Mouse (Mus musculus): ENCODE data around the gene Cct8l1. TPM values are rescaled to one million over a fixed set of nuclear protein-coding genes. Genes with fewer than 3 reads are reported as not detected.

Cct8l1 gene
- under 1 TPM in 1 of 2 experiments, not detected in 1; 0.17 TPM for total RNA-seq (2021)
- long read RNA-seq, experiment 1: 0 reads
- long read RNA-seq, experiment 2: 0 reads

DNA sequence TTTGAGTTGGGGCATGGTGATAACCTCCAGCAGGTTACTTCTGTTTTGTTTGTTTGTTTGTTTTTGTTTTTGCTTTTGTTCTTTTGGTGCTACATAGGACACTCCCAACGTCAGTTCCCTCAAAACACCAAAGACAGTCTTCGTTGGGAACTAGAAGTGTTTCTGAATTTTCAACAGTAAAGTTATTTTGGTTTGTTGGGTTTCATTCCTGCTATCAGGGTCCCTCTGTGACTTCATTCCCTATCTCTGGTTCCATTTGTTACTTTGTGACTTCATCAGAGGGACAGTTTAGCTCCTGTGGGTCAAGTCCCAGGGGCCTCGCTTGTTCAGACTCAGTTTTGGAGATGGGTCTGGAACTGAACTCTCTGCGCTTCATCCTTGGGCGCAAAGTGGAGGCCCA is at the start of gene Cct8l1:
Gene Cct8l1, plus strand, starts transcription at position 301 of the 400 bp plus-strand sequence.
- no peak for DNase-seq

DNA sequence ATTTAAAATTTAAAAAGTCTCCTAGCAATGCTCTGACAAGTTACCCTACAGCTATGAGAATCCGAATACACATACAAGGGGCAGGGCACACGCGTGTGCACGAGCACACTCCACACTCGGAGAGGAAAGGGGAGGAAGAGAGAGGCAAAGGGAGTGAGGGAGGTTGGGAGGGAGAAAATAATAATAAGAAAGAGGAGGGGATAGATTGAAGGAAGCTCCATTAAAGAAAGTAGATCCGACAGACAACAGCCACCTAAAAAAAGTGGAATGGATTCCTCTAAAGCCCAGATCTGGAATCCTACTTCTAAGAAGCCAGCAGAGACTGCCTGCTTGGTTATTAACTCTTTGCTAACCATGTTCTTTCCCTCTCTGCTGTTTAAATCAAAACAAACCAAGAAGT is 43.8 kb upstream of the Cct8l1 start:
- no peak for DNase-seq

DNA sequence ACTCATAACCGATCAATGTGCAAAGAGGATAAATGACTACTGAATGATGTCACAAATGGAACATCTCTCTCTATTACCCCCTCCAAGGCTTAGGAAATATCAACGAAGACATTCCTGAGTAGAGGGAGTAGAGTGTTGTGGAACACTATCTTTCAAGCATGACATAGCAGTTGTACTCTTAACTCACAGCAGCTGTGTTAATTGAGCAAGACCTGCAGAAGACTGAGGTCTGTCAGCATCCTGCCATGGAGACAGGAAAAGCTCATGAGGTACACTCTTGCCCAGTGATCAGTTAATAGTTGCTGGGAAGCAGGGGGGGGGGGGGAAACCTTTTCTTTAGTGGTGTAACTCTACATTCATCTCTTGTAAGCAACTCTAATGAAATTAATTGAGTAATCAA is 40.1 kb upstream of the Cct8l1 start:
- no peak for DNase-seq

DNA sequence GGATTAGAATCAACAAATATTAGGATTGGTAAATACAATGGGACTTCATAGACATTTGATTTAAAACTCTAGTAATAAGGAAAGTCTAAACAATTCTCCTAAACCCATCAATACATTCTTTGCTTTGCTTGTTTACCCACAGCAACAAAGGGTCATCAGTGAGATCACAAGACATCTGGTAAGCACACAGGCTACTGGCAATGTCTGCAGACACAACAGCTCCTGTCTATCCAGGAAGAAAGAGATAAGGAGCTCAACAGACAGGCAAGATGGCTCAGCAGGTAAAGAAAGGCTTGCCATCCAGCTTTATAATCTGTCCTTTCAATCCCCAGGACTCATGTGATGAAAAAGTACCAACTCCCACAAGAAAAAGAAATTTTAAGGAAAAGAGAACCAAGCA is 37.0 kb upstream of the Cct8l1 start:
- no peak for DNase-seq

DNA sequence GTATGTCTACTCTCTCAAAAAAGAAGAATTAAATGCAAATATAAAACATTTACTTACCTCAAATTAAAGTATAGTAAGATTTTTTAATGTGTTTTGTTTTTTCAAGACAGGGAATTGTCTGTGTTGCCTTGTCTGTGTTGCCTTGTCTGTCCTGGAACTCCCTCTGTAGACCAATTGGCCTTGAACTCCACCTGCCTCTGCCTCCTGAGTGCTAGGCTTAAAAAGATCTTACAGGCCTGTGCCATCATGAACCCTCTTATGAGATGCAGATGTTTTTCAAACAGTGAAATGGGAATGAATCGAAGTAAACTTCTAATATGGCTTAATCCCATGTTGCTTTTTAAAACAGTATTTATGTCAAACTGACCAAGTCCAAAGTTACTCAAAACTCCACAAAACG is 19.2 kb upstream of the Cct8l1 start:
- DNase-seq: peak in 1 of 2 experiments; percentile 10

DNA sequence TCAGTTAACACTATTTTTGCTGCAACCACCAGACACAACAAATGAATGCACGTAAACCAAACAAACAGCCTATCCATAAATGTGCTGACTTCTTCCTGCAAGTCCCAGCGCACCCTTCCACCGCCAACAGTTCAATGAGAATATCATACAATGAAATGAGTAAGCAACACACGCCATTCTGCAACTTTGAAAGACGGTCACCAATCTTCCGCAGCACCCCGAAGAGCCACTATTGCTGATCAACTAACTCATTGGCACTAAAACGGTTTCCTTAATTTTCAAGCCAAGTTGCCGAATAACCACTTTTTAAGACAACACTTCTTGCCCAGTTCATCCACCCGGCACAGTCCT is 18.5 kb upstream of the Cct8l1 start:
- DNase-seq: peak; percentile 31 to 39

DNA sequence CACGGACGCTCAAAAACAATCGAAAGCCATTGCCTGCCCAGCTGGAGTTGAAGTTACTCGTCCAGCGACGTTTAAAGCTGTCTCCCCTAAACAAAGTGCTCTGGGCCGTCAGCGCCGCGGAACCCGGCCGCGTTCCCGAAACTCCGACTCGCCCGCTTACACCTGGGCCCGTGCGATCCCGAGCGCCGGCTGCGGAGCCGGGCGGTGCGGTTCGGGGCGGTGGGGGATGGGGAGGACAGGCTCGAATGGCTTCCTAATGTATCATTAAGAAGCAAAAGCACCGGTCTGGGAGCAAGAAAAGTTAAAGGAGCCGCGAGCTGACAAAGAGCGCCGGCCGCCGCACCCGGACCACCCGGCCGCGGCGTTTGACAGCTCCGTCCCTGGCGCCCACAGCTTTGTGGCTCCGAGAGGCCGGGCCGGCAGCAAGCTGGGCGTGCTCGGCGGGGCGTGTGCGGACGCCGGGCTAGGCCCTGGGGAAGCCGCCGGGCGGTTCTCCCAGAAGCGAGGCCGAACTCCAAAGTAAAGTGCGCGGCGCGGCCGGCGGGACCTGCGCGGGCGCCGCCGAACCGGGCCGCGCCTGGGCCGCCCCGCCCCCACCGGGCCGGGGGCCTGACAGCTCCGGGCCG is 18.0 kb upstream of the Cct8l1 start:
- DNase-seq: peak; percentile 61 to 72

DNA sequence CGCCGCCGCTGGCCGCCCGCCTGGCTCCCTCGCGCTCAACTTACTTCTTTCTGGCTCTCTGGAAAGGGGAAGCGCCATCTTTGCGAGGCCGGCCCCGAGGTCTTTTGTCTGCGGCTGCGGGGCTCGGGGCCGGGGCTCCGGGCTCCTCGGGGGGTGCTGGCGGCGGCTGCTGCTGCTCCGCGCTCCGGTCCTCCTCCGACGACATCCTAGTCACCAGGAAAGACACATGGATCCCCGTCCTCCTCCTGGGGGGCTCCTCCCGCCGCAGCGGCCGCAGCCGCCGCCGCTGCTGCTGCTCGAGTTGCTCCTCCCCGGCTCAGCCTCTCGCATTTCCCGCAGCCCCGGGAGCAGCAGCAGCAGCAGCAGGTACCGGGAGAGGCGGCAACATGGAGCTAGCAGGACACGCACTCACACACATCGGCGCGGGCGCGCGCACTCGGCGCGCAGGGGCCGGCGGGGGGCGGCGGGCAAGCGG is 17.5 kb upstream of the Cct8l1 start, which contains the start of gene Kmt2c:
Gene Kmt2c, minus strand, starts transcription at position 438 of the 475 bp plus-strand sequence.
- peak in 1 of 2 experiments; percentile 88 for DNase-seq

DNA sequence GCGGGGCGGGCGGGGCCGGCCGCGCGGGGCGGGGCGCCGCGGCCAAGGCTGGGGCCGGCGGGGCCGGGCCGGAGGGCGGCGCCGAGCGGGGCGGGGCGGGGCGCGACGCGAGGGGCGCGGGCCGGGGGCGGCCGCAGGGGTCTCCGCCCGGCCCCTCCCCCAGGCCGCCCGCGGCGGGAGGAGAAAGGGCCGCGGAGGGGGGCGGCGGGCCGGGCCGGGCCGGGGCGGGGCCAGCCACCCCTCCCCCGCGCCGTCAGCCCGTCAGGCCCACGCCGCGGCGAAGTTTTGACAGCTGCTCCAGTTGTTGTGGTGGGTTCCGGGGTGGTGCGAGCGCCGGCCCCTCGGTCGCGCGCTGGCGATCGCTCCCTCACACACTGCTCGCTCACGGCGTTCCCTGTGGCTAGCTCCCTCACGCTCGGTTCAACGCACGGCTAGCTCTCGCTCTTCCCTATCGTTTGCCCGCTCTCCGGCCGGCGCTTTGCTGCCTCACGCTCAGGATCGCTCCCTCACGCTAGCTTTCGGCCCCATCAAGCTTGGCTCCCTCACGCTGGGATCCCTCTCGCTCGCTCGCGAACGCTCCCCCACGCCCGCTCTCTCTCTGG is 16.9 kb upstream of the Cct8l1 start:
- DNase-seq: peak; percentile 80 to 91

DNA sequence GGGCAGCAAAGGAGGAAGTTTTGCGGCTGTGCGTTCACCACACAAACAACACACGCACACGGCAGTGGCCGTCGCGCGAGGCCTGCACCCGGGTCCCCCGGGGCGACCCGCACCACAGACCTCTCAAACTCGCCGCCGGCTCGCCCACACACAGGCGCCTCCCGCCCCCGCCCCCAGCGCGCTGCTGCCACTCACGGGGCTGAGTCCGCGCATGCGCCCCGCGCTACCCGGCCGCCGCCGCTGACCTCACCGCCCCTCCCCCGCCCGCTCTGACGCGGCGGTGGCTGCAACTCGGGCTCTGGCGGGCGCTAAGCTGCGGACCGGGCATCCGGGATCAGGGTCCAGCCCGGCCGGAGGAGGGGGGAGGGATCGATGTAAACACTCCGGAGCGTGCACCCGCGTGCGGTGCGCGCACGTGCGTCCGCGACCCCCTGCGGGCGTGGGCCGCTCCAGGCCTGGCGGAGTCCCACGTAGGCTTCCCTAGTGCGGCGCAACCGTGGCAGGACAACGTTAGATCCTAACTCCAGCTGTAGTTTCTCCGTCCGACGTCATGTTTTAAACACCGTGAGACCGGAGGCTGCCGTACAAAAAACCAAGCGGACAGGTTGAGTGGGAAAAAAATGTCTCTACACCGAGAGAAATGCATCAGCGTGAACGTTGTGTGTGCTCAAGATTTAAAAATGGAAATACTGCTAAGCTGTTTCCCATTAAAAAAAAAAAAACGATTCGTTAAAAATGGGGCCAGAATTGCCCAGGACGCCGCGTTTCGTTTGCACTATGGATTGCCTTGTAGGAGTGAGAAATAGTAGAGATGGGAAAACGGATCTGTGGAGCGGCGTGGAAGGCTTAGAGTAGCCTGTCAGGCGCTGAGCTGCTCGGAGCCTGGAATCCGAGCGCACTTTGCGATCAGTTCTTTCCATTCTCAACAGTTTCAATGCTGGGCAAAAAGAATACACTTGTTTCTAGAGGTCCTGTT is 16.2 kb upstream of the Cct8l1 start:
- DNase-seq: peak; percentile 97 to 99

DNA sequence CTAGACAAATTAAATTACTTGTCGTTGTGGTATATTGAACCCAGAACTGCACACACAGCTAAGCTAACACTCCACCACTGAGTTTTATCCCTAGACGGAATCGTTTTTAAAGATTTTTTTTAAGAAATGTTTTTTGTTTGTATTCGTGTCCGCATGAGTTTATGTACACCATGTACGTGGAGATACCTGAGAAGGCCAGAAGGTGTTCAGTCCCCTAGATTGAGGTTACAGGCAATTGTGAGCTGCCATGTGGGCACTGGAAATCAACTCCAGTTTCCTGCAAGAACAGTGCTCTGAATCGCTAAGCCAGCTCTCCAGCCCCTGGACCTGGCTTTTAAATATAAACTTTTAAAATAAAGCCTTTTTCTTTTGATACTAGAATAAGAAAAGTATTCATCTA is 15.2 kb upstream of the Cct8l1 start:
- DNase-seq: no peak

DNA sequence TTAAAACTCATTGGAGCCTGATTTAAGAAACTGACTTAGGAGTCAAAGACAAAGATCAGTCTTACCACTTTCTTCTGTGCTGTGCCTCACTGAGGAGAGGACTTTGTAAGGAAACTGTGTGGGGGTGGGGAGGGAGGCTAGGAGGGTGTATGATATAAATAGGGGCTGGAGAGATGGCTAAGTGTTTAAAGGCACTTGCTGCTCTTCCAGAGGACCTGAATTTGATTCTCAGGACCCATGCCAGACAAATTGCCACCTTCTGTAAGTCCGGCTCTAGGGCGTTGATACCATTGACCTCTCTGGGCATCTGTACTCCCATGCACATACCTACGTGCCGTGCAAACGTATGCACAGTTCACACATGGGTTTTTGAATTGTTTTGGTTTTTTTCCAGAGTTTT is 9.8 kb upstream of the Cct8l1 start:
- no peak for DNase-seq

DNA sequence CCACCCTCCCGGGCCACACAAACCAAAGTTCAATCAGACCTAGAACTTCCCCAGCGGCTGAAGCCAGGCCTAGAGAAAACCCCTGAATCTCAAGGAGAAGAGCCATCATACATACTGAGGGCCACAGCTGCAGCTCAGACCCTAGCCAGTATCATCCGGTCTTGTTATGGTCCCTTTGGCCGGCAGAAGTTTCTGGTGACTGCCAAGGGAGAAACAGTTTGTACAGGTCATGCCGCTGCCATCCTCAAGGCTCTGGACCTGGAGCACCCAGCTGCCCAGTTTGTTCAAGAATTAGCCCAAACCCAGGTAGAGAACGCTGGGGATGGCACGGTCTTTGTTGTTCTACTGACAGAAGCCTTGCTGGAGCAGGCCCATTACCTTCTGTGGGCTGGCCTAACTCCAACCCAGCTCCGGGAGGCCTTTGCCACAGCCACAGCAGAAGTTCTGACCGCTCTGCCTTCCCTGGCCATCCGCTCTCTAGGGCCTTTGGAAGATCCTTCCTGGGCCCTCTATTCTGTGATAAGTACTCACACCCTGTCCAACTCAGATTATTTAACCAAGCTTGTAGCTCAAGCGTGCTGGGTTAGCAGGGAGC is 531 bp downstream of the Cct8l1 start:
- DNase-seq: no peak

DNA sequence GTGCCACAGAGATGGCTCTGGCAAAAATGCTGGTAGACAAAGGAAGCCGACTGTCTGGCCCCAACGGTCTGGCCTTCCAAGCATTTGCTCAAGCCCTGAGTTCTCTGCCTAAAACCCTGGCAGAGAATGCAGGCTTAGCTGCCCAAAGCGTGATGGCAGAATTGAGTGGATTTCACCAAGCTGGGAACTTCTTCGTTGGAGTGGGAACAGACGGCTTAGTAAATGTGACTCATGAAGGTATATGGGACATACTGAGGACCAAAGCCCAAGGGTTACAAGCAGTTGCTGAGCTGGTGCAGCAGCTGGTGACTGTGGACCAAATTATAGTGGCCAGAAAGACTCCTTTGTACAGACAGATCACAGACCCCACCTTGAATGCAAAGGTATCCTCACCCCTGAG is 1.7 kb downstream of the Cct8l1 start:
- DNase-seq: no peak

DNA sequence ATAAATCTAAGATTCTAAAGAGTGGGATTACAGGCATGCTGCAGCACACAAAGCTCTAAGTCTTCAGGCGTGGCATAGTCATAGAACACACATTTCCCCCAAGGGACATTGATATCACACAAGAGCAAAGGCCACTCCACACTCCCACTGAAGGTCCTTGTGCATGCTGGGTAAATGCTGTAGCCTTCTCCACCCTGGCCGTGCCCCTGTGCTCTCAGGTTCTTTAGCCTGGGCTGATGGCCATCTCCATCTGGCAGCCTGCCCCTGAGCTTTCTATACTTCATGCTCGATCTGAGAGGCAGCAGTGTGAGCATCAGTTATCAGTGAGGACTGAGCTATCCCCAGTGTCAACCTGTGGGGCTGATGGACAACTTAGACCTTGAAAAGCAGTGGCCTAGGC is 4.0 kb downstream of the Cct8l1 start:
- DNase-seq: no peak

DNA sequence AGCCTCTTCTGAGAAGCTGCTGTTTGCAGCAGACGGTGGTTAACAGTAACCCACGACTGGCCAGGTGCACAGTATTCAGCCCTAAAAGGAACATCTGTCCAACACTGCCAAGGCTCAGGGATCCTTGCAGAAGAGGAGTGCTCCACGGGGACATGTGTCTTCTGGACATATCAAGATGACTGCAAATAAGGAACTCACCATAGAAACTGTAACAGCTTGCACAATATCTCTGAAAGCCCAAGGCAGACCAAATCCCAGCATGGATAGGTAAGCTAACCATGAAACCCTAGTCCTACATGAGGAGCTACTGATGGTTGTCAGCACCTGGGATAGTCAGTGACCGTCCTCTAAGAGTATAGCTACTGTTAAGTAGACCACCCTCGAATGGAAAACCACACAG is 5.6 kb downstream of the Cct8l1 start:
- DNase-seq: no peak

DNA sequence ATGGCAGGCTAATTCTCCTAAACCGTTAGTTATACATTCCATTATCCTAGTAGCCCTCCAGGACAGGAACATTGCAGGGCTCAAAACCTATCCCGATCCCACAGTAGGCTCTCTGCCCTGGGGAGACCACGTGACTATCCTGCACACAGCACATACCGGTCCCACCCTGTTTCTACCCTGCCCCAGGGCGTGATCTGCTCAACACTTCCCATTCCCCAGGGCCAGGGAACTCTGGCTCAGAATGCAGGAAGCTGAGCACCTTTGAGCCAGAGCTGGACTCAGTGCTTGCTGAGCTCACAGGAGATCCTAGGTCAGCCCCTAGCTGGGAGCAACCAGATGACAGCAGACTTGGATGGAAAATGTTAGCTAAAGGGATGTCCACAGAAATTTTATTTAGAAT is 10.2 kb downstream of the Cct8l1 start:
- peak in 1 of 2 experiments; percentile 8 for DNase-seq

DNA sequence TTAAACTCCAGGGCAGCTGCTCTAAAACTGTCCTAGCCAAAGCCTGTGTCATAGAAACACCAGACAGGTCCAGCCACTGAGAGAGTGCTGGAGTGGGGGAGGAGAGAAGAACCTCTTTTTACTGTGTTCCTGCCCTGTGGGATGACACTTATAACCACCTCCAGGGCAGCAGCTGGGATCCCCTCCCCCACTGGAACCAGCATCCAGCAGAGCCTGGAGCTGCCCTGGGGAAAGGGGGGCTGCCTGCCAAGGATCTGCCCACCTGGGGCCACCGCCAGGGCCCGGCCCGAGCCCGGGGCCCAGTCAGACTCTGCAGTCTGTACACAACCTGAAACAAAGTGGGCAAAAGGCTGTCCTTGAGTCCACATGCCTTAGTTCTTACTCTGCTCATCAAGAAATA is 11.1 kb downstream of the Cct8l1 start:
- DNase-seq: peak; percentile 22 to 65

DNA sequence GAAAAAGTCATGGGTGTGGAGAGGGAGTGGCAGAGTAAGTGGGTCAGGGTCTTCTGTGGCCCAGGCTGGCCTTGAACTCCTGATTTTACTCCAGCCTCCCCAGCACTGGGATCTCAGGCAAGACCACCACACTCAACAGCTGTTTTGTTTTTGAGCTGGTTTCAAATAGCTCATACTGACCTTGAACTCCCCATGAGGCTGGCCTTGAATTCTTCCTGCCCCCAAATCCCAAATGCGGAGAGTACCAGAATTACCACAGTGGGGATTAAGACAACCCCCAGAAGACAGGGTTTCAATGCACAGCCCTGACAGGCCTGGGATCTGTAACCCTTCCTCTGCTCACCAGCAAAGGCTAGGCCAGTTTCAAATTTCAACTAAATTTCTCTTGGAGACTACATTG is 12.1 kb downstream of the Cct8l1 start:
- peak in 1 of 2 experiments; percentile 16 for DNase-seq

DNA sequence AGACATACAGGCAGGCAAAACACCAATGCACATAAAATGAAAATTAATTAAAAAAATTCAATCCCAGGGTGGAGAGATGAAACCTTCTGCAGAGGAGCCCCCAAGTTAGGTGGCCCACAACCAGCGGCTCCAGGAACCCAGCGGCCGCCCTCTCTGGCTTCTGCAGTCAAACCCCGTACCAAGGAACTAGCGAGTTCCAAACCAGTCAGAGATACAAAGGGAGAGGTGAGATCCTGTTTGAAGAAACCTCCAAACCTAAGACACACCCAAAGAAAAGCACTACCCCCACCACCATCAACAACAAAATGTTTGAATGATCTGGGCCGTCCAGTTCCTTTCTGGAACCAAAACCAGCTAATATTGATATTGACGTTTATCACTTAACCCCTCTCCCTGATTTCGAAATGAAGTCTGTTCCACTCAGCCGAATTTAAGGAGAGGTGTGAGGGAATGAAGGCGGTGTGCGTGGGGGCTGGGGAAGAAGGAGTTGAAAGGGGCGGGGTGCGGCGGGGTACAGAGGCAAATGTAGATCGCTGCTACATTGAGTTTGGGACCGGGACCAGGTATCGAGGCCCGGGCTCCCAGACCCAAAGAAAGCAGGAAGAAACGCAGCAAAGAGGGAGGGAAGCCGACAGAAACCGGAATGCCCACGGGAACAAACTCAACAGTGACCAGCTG is 13.1 kb downstream of the Cct8l1 start:
- no peak for DNase-seq

DNA sequence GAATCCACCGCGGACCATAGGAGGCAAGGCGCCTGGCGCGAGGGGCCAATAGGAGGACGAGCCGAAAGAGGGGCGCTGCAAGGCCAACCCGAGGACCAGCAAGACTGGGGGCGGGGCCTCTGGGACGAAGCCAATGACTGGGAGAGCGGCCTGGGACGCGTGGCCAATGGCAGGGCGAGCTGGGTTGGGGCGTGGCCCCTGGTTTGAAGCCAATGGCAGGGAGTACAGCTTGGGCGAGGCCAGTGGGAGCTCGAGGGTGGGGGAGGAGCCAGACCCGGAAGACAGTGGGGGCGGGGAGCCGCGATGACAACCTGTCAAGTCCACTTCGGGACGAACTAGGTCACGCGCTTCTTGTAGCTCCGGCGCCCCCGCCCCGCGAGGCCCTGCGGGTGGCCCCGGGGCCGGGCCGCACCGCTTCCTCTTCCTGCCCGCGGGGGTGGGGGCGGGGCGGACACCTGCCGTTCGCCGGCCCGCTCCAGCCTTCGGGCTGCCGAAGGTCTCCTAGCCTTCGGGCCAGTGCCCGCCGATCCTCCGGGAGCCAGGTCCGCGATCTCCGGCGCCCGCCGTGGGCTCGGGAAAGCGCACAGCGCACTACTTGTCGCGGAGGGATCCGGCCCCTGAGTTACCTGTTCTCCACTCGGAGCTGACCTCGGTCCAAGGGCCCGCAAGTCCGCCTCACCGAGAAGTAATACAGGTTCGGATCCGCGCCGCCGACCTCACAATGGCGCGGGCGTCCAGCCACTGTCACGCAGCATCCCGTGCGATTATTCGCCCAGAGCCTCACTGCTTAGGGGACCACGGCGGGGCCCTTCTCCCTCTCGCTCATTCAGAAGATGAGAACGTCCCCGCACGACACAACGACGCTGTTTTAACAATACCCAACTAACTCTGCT is 13.9 kb downstream of the Cct8l1 start:
- DNase-seq: peak; percentile 100
